Mouse (Mus musculus) intestine, embryonic 15.5 days (tissue): ENCODE results near the gene AC134908.4. TPM values are rescaled to one million over a fixed set of nuclear protein-coding genes. Genes with fewer than 3 reads are reported as not detected.

Source experiments
- ATAC-seq: fragments of 200-750 bp; cut with Nextera tagmentation; 2 replicates; pipeline ENCODE4 v1.8.0; 2017; ENCODE audit warnings: moderate TSS enrichment, moderate library complexity
- H3K27ac ChIP-seq: fragments of 300-500 bp; sonication (generic); 2 replicates; pipeline ENCODE4 v1.5.1; 2015; ENCODE audit warnings: mild to moderate bottlenecking, inconsistent platforms
- H3K27me3 ChIP-seq: fragments of 300-500 bp; sonication (generic); replicated peaks from 2 replicates; pipeline ENCODE4 v1.6.1; 2015; ENCODE audit warnings: inconsistent platforms
- H3K36me3 ChIP-seq: fragments of 300-500 bp; sonication (generic); 2 replicates; pipeline ENCODE4 v1.6.1; 2015; ENCODE audit warnings: inconsistent platforms
- H3K4me1 ChIP-seq: fragments of 300-500 bp; sonication (generic); replicated peaks from 2 replicates; pipeline ENCODE4 v1.6.1; 2015; ENCODE audit warnings: inconsistent platforms
- H3K4me2 ChIP-seq: fragments of 300-500 bp; sonication (generic); replicated peaks from 2 replicates; pipeline ENCODE4 v1.6.1; 2015; ENCODE audit warnings: mild to moderate bottlenecking, inconsistent platforms
- H3K4me3 ChIP-seq: fragments of 300-500 bp; sonication (generic); replicated peaks from 2 replicates; pipeline ENCODE4 v1.5.1; 2015; ENCODE audit warnings: inconsistent platforms
- H3K9ac ChIP-seq: fragments of 300-500 bp; sonication (generic); 2 replicates; pipeline ENCODE4 v1.6.1; 2015; ENCODE audit warnings: inconsistent platforms
- H3K9me3 ChIP-seq: fragments of 300-500 bp; sonication (generic); 2 replicates; pipeline ENCODE4 v1.6.1; 2016; ENCODE audit warnings: inconsistent platforms
- WGBS: fragments of 180-500 bp; shearing (Covaris S2); methylation state at CpG from one replicate; pipeline ENCODE4 v1.1.7; 2015; 5-methylcytosine and 5-hydroxymethylcytosine counted together
- polyA plus RNA-seq: library from polyadenylated mRNA; unstranded; fragments of >200 nt; fragmentation: Nextera tagmentation; extraction: Ambion mirVana; gene quantifications from 2 replicates; pipeline ENCODE4 v1.2.1, GENCODE M21; 2015

The AC134908.4 gene
- polyA plus RNA-seq, 1 experiment from 2014 or later: not detected

- peak overlapping the region; percentile 78 for H3K9ac ChIP-seq
- peak overlapping the region; percentile 96 for H3K4me2 ChIP-seq
- peaks cover 40% of the 10 kb centered on the region for H3K4me1 ChIP-seq
- H3K27me3 ChIP-seq: 0 out of 2 replicates have a peak, but pooled peaks cover 2% of the 10 kb centered on the region
- peak overlapping the region; percentile 27; the same call in 1 of the 2 replicates for H3K27ac ChIP-seq
- no peaks in the 10 kb centered on the region; the same call in 1 of the 2 replicates for H3K36me3 ChIP-seq
- ATAC-seq: peak; percentile 6; the same call in 1 of the 2 replicates
- peak overlapping the region; percentile 91 for H3K4me3 ChIP-seq
- 3% methylated on average over 37 of the region's 37 CpGs for WGBS
- H3K9me3 ChIP-seq: no peaks in the 10 kb centered on the region
Observed at GRCm38 (mm10) chr17:25796211-25796771, 832 bp upstream of the AC134908.4 start.

- H3K4me1 ChIP-seq: peaks cover 47% of the 10 kb centered on the region
- H3K9ac ChIP-seq: 0 out of 2 replicates have a peak overlapping the region, but pooled peaks have one; percentile 78
- peak overlapping the region; percentile 96 for H3K4me2 ChIP-seq
- H3K9me3 ChIP-seq: no peaks in the 10 kb centered on the region
- ATAC-seq: no peak
- H3K4me3 ChIP-seq: no peak overlapping the region
- no peak overlapping the region for H3K27ac ChIP-seq
- H3K27me3 ChIP-seq: no peaks in the 10 kb centered on the region
- H3K36me3 ChIP-seq: no peaks in the 10 kb centered on the region; the same call in 1 of the 2 replicates
- 83% methylated on average over 17 of the region's 17 CpGs for WGBS
Observed at GRCm38 (mm10) chr17:25794998-25795397, 461 bp downstream of the AC134908.4 start.

GRCm38 (mm10) chr17:25794197-25794596 lies 1.3 kb downstream of the AC134908.4 start:
- H3K4me1 ChIP-seq: peaks cover 47% of the 10 kb centered on the region
- no peaks in the 10 kb centered on the region for H3K9me3 ChIP-seq
- H3K36me3 ChIP-seq: peaks cover 4% of the 10 kb centered on the region; the same call in 1 of the 2 replicates
- peak overlapping the region; percentile 95; the same call in 1 of the 2 replicates for H3K27ac ChIP-seq
- H3K27me3 ChIP-seq: no peaks in the 10 kb centered on the region
- H3K4me2 ChIP-seq: no peak overlapping the region
- 0 out of 2 replicates have a peak overlapping the region, but pooled peaks have one; percentile 13 for H3K9ac ChIP-seq
- H3K4me3 ChIP-seq: no peak overlapping the region
- WGBS: 78% methylated on average over 13 of the region's 13 CpGs
- no peak for ATAC-seq

GRCm38 (mm10) chr17:25792615-25793014 lies 2.8 kb downstream of the AC134908.4 start, which contains the start of gene Fam173a:
Gene Fam173a (minus strand): TSS chr17:25792901.
- Histone ChIP-seq H3K4me3 (peak within 1 kb of the TSS; percentile 69), H3K9me3 (no peaks in the 10 kb centered on the region), H3K27ac (peak within 1 kb of the TSS; percentile 95), H3K4me2 (peak within 1 kb of the TSS; percentile 86), H3K4me1 (peaks cover 47% of the 10 kb centered on the region), H3K36me3 (peaks cover 11% of the 10 kb centered on the region; the same call in 1 of the 2 replicates), H3K27me3 (no peaks in the 10 kb centered on the region), H3K9ac (peak within 1 kb of the TSS; percentile 72)
- peak; percentile 71 for ATAC-seq
- WGBS: under 1% methylated on average over 14 of the region's 14 CpGs

- peak overlapping the region; percentile 86 for H3K4me2 ChIP-seq
- H3K4me3 ChIP-seq: peak overlapping the region; percentile 69
- no peaks in the 10 kb centered on the region for H3K9me3 ChIP-seq
- under 1% methylated on average over 45 of the region's 45 CpGs for WGBS
- peak; percentile 78 for ATAC-seq
- peak overlapping the region; percentile 72 for H3K9ac ChIP-seq
- no peaks in the 10 kb centered on the region for H3K27me3 ChIP-seq
- peaks cover 14% of the 10 kb centered on the region; the same call in 1 of the 2 replicates for H3K36me3 ChIP-seq
- H3K27ac ChIP-seq: peak overlapping the region; percentile 95
- H3K4me1 ChIP-seq: peaks cover 42% of the 10 kb centered on the region
Observed at GRCm38 (mm10) chr17:25791843-25792527, 3.5 kb downstream of the AC134908.4 start.

GRCm38 (mm10) chr17:25791320-25791842 lies 4.1 kb downstream of the AC134908.4 start:
- peak overlapping the region; percentile 86 for H3K4me2 ChIP-seq
- H3K4me3 ChIP-seq: peak overlapping the region; percentile 69
- WGBS: 24% methylated on average over 19 of the region's 19 CpGs
- peaks cover 14% of the 10 kb centered on the region; the same call in 1 of the 2 replicates for H3K36me3 ChIP-seq
- no peaks in the 10 kb centered on the region for H3K9me3 ChIP-seq
- peak overlapping the region; percentile 95 for H3K27ac ChIP-seq
- peaks cover 40% of the 10 kb centered on the region for H3K4me1 ChIP-seq
- peak overlapping the region; percentile 72 for H3K9ac ChIP-seq
- ATAC-seq: no peak; the same call in 1 of the 2 replicates
- H3K27me3 ChIP-seq: no peaks in the 10 kb centered on the region

- no peak overlapping the region for H3K4me3 ChIP-seq
- no peak overlapping the region for H3K27ac ChIP-seq
- no peak for ATAC-seq
- H3K9me3 ChIP-seq: no peaks in the 10 kb centered on the region
- WGBS: 89% methylated on average over 9 of the region's 9 CpGs
- peaks cover 25% of the 10 kb centered on the region for H3K36me3 ChIP-seq
- H3K9ac ChIP-seq: no peak overlapping the region
- H3K4me1 ChIP-seq: peaks cover 28% of the 10 kb centered on the region
- H3K4me2 ChIP-seq: no peak overlapping the region
- H3K27me3 ChIP-seq: no peaks in the 10 kb centered on the region
Observed at GRCm38 (mm10) chr17:25786781-25787504, 8.5 kb downstream of the AC134908.4 start.

GRCm38 (mm10) chr17:25786280-25786679 lies 9.2 kb downstream of the AC134908.4 start, which contains the start of gene Ccdc78:
Gene Ccdc78 (plus strand): TSS chr17:25786580.
- 77% methylated on average over 3 of the region's 3 CpGs for WGBS

GRCm38 (mm10) chr17:25785281-25785745 lies 10.1 kb downstream of the AC134908.4 start, which contains the start of gene Haghl:
Gene Haghl (minus strand): TSS chr17:25785673.
- H3K9ac ChIP-seq: peak within 1 kb of the TSS; percentile 69
- under 1% methylated on average over 23 of the region's 23 CpGs for WGBS
- H3K4me2 ChIP-seq: peak within 1 kb of the TSS; percentile 83
- no peaks in the 10 kb centered on the region for H3K9me3 ChIP-seq
- no peaks in the 10 kb centered on the region for H3K27me3 ChIP-seq
- peak within 1 kb of the TSS; percentile 74 for H3K4me3 ChIP-seq
- H3K4me1 ChIP-seq: peaks cover 18% of the 10 kb centered on the region
- peaks cover 34% of the 10 kb centered on the region for H3K36me3 ChIP-seq
- H3K27ac ChIP-seq: peak within 1 kb of the TSS; percentile 84
- ATAC-seq: peak; percentile 89

More at GRCm38 (mm10) chr17:25786280-25786679, 9.2 kb downstream of the AC134908.4 start, which contains the start of gene Ccdc78:
- H3K9me3 ChIP-seq: no peaks in the 10 kb centered on the region
- peak within 1 kb of the TSS; percentile 83 for H3K4me2 ChIP-seq
- peak within 1 kb of the TSS; percentile 74 for H3K4me3 ChIP-seq
- H3K9ac ChIP-seq: peak within 1 kb of the TSS; percentile 69
- H3K27ac ChIP-seq: peak within 1 kb of the TSS; percentile 84; the same call in 1 of the 2 replicates
- H3K4me1 ChIP-seq: peaks cover 25% of the 10 kb centered on the region
- no peaks in the 10 kb centered on the region for H3K27me3 ChIP-seq
- peaks cover 31% of the 10 kb centered on the region for H3K36me3 ChIP-seq
- no peak for ATAC-seq

- H3K36me3 ChIP-seq: peaks cover 32% of the 10 kb centered on the region
- H3K4me3 ChIP-seq: peak overlapping the region; percentile 74
Observed at GRCm38 (mm10) chr17:25783861-25784574, 11.4 kb downstream of the AC134908.4 start.

GRCm38 (mm10) chr17:25783086-25783485 lies 12.4 kb downstream of the AC134908.4 start:
- no peak overlapping the region for H3K4me2 ChIP-seq
- no peak overlapping the region for H3K27ac ChIP-seq
- no peaks in the 10 kb centered on the region for H3K9me3 ChIP-seq
- 75% methylated on average over 7 of the region's 7 CpGs for WGBS
- H3K9ac ChIP-seq: peak overlapping the region; percentile 4; the same call in 1 of the 2 replicates
- peaks cover 18% of the 10 kb centered on the region for H3K4me1 ChIP-seq
- H3K36me3 ChIP-seq: peaks cover 32% of the 10 kb centered on the region
- H3K4me3 ChIP-seq: no peak overlapping the region
- no peaks in the 10 kb centered on the region for H3K27me3 ChIP-seq
- no peak for ATAC-seq

More at GRCm38 (mm10) chr17:25783861-25784574, 11.4 kb downstream of the AC134908.4 start:
- H3K27me3 ChIP-seq: no peaks in the 10 kb centered on the region
- ATAC-seq: no peak
- WGBS: 67% methylated on average over 15 of the region's 15 CpGs
- no peaks in the 10 kb centered on the region for H3K9me3 ChIP-seq
- H3K27ac ChIP-seq: no peak overlapping the region
- peak overlapping the region; percentile 83 for H3K4me2 ChIP-seq
- H3K9ac ChIP-seq: peak overlapping the region; percentile 69
- H3K4me1 ChIP-seq: peaks cover 18% of the 10 kb centered on the region
